Mouse (Mus musculus) CH12.LX (cell line): ENCODE measurements around the gene Ube2s. TPM values are rescaled to one million over a fixed set of nuclear protein-coding genes. Genes with fewer than 3 reads are reported as not detected.

Experiments
- DNase-seq: peaks from one replicate; pipeline ENCODE4 v3.0.0-alpha.2; 2013; ENCODE audit errors: extremely low read depth
- H3K27ac ChIP-seq: 2 replicates; pipeline ENCODE4 v1.5.1; 2012; ENCODE audit warnings: low read depth, mild to moderate bottlenecking, control low read depth, moderate library complexity; ENCODE audit not compliant: insufficient read depth
- H3K27me3 ChIP-seq: replicated peaks from 2 replicates; pipeline ENCODE3; 2012; ENCODE audit warnings: inconsistent platforms
- H3K36me3 ChIP-seq, 2 experiments: replicated peaks in 1 of 2; 2 replicates each; pipeline versions ENCODE3 to v1.6.1; 2012; ENCODE audit warnings: inconsistent platforms in 1 of 2, low read length in 1 of 2, mild to moderate bottlenecking in 1 of 2, mixed read lengths in 1 of 2, moderate library complexity in 1 of 2; ENCODE audit not compliant: control insufficient read depth in 1 of 2, insufficient read depth in 1 of 2
- H3K4me1 ChIP-seq, 2 experiments: 2 replicates each; pipeline ENCODE4 v1.6.1; 2012; ENCODE audit warnings: inconsistent platforms in 1 of 2, moderate library complexity in 1 of 2; ENCODE audit not compliant: insufficient read depth in 2 of 2, control insufficient read depth in 1 of 2
- H3K4me2 ChIP-seq: 2 replicates; pipeline ENCODE4 v1.6.1; 2012; ENCODE audit warnings: low read depth, mild to moderate bottlenecking, control low read depth; ENCODE audit not compliant: poor library complexity, insufficient read depth, severe bottlenecking
- H3K4me3 ChIP-seq, 3 experiments: fragments of 150-350 bp in 1 of 3; sonication (generic) in 1 of 3; replicated peaks in 1 of 3; 2 replicates each; pipeline versions ENCODE3 to v1.5.1; 2011 to 2012; ENCODE audit warnings: low read depth in 2 of 3, low read length in 2 of 3, mild to moderate bottlenecking in 2 of 3, moderate library complexity in 2 of 3, control low read depth in 1 of 3, improper control_type of control experiment in 1 of 3, inconsistent platforms in 1 of 3, mixed read lengths in 1 of 3; ENCODE audit not compliant: poor library complexity in 1 of 3
- H3K79me2 ChIP-seq: replicated peaks from 2 replicates; pipeline ENCODE4 v1.6.1; 2012; ENCODE audit warnings: mild to moderate bottlenecking, moderate library complexity; ENCODE audit not compliant: control insufficient read depth, poor library complexity, insufficient read depth, severe bottlenecking; ENCODE audit errors: extremely low read depth
- H3K9ac ChIP-seq: 2 replicates; pipeline ENCODE4 v1.6.1; 2012; ENCODE audit warnings: low read depth, mild to moderate bottlenecking, control low read depth, moderate library complexity; ENCODE audit not compliant: insufficient read depth
- H3K9me3 ChIP-seq: replicated peaks from 2 replicates; pipeline ENCODE3; 2012; ENCODE audit warnings: low read length, inconsistent platforms, mixed read lengths
- BHLHE40 ChIP-seq: IDR thresholded peaks from 2 replicates; pipeline ENCODE4 v1.6.1; 2011; ENCODE audit warnings: mild to moderate bottlenecking, low read depth, low read length, improper control_type of control experiment
- CHD2 ChIP-seq: IDR thresholded peaks from 2 replicates; pipeline ENCODE4 v1.6.1; 2011; ENCODE audit warnings: low read length, improper control_type of control experiment
- CTCF ChIP-seq, 2 experiments: IDR thresholded peaks in 1 of 2; conservative IDR thresholded peaks in 1 of 2; 2 replicates each; pipeline ENCODE4 v1.5.1; 2011 to 2012; ENCODE audit warnings: low read depth in 2 of 2, low read length in 2 of 2, improper control_type of control experiment in 1 of 2, inconsistent platforms in 1 of 2, mild to moderate bottlenecking in 1 of 2, moderate library complexity in 1 of 2
- E2F4 ChIP-seq: IDR thresholded peaks from 2 replicates; pipeline ENCODE4 v1.6.1; 2011; ENCODE audit warnings: low read depth, low read length, improper control_type of control experiment; ENCODE audit not compliant: insufficient replicate concordance
- ELF1 ChIP-seq: IDR thresholded peaks from 2 replicates; pipeline ENCODE4 v1.6.1; 2014; ENCODE audit warnings: low read depth, mild to moderate bottlenecking, inconsistent platforms, low read length, improper control_type of control experiment
- ETS1 ChIP-seq: conservative IDR thresholded peaks from 2 replicates; pipeline ENCODE4 v1.6.1; 2012; ENCODE audit warnings: low read depth, mild to moderate bottlenecking, inconsistent platforms, low read length, improper control_type of control experiment, moderate library complexity
- GABPA ChIP-seq: IDR thresholded peaks from 2 replicates; pipeline ENCODE4 v1.6.1; 2012; ENCODE audit warnings: low read depth, low read length, improper control_type of control experiment, inconsistent platforms; ENCODE audit not compliant: insufficient replicate concordance
- HCFC1 ChIP-seq: IDR thresholded peaks from 2 replicates; pipeline ENCODE4 v1.6.1; 2012; ENCODE audit warnings: low read depth, mild to moderate bottlenecking, inconsistent platforms, low read length, improper control_type of control experiment
- IRF4 ChIP-seq: IDR thresholded peaks from 2 replicates; pipeline ENCODE4 v1.6.1; 2014; ENCODE audit warnings: low read depth, mild to moderate bottlenecking, inconsistent platforms, low read length, improper control_type of control experiment
- JUN ChIP-seq: IDR thresholded peaks from 2 replicates; pipeline ENCODE4 v1.6.1; 2011; ENCODE audit warnings: low read depth, mild to moderate bottlenecking, low read length, improper control_type of control experiment, moderate library complexity; ENCODE audit not compliant: insufficient read depth
- JUND ChIP-seq: conservative IDR thresholded peaks from 2 replicates; pipeline ENCODE4 v1.6.1; 2011; ENCODE audit warnings: low read depth, low read length, improper control_type of control experiment
- MAFK ChIP-seq: IDR thresholded peaks from 2 replicates; pipeline ENCODE4 v1.6.1; 2011; ENCODE audit warnings: low read length, improper control_type of control experiment; ENCODE audit not compliant: insufficient replicate concordance
- MAZ ChIP-seq: IDR thresholded peaks from 2 replicates; pipeline ENCODE4 v1.6.1; 2012; ENCODE audit warnings: low read depth, mild to moderate bottlenecking, inconsistent platforms, low read length, improper control_type of control experiment, moderate library complexity
- MXI1 ChIP-seq: IDR thresholded peaks from 2 replicates; pipeline ENCODE4 v1.6.1; 2011; ENCODE audit warnings: mild to moderate bottlenecking, low read depth, low read length, improper control_type of control experiment
- MYC ChIP-seq: IDR thresholded peaks from 2 replicates; pipeline ENCODE4 v1.6.1; 2011; ENCODE audit warnings: low read depth, mild to moderate bottlenecking, improper control_type of control experiment, low read length
- NELFE ChIP-seq: IDR thresholded peaks from 2 replicates; pipeline ENCODE4 v1.6.1; 2011; ENCODE audit warnings: low read depth, low read length, improper control_type of control experiment
- PAX5 ChIP-seq: IDR thresholded peaks from 2 replicates; pipeline ENCODE4 v1.6.1; 2012; ENCODE audit warnings: low read length, inconsistent platforms, mixed read lengths
- POLR2A ChIP-seq: IDR thresholded peaks from 2 replicates; pipeline ENCODE4 v1.6.1; 2011; ENCODE audit warnings: low read depth, mild to moderate bottlenecking, improper control_type of control experiment, low read length
- RCOR1 ChIP-seq: conservative IDR thresholded peaks from 2 replicates; pipeline ENCODE4 v1.6.1; 2012; ENCODE audit warnings: low read depth, mild to moderate bottlenecking, inconsistent platforms, low read length, improper control_type of control experiment
- SIN3A ChIP-seq: IDR thresholded peaks from 2 replicates; pipeline ENCODE4 v1.6.1; 2012; ENCODE audit warnings: low read length, improper control_type of control experiment, inconsistent platforms
- TCF12 ChIP-seq: IDR thresholded peaks from 2 replicates; pipeline ENCODE4 v1.6.1; 2014; ENCODE audit warnings: low read depth, mild to moderate bottlenecking, inconsistent platforms, low read length, improper control_type of control experiment
- USF1 ChIP-seq: IDR thresholded peaks from 2 replicates; pipeline ENCODE4 v1.6.1; 2014; ENCODE audit warnings: low read depth, mild to moderate bottlenecking, inconsistent platforms, low read length, improper control_type of control experiment
- USF2 ChIP-seq: conservative IDR thresholded peaks from 2 replicates; pipeline ENCODE4 v1.6.1; 2011; ENCODE audit warnings: low read depth, low read length, improper control_type of control experiment
- ZC3H11A ChIP-seq: IDR thresholded peaks from 2 replicates; pipeline ENCODE4 v1.6.1; 2012; ENCODE audit warnings: low read depth, mild to moderate bottlenecking, inconsistent platforms, low read length, improper control_type of control experiment
- ZKSCAN1 ChIP-seq: IDR thresholded peaks from 2 replicates; pipeline ENCODE4 v1.6.1; 2012; ENCODE audit warnings: low read depth, inconsistent platforms, low read length, improper control_type of control experiment, borderline replicate concordance
- ZMIZ1 ChIP-seq: IDR thresholded peaks from 2 replicates; pipeline ENCODE4 v1.6.1; 2012; ENCODE audit warnings: low read depth, mild to moderate bottlenecking, inconsistent platforms, low read length, improper control_type of control experiment
- ZNF384 ChIP-seq: IDR thresholded peaks from 2 replicates; pipeline ENCODE4 v1.6.1; 2012; ENCODE audit warnings: low read depth, low read length, improper control_type of control experiment, inconsistent platforms
- dilution Hi-C: fragments of 300-500 bp; cut with MboI; formaldehyde crosslinking; loops from 2 replicates; pipeline ENCODE4 v1.14.3; 2020; ENCODE audit warnings: low sequenced_read_pairs; ENCODE audit not compliant: extremely low pct_unique_long_range_greater_than_20kb, extremely low pct_ligation_motif_present
- in situ Hi-C: fragments of 300-500 bp; cut with MboI; formaldehyde crosslinking; loops from 3 replicates; pipeline ENCODE4 v1.14.3; 2019; ENCODE audit warnings: low sequenced_read_pairs, low pct_ligation_motif_present, low pct_unique_long_range_greater_than_20kb, mixed read lengths
- polyA plus RNA-seq: library from polyadenylated mRNA; unstranded; fragments of >175 nt; gene quantifications from 2 replicates; pipeline ENCODE4 v1.2.1, GENCODE M21; 2012; ENCODE audit warnings: low read depth; ENCODE audit not compliant: insufficient read length
- total RNA-seq, 2 experiments: library from RNA; depleted of rRNA; stranded (reverse); fragments of 300-350 nt in 1 of 2; fragments of >200 nt in 1 of 2; gene quantifications; 2 replicates each; pipeline ENCODE4 v1.2.3; 2012 to 2014

Ube2s gene
- total and polyA plus RNA-seq, 3 experiments: 238 to 825 (median 392) TPM

GRCm38 (mm10) chr7:4751971-4752820, 60.2 kb downstream of the Ube2s start:
- Histone ChIP-seq H3K27me3 (no peaks in the 10 kb centered on the region), H3K79me2 (no peaks in the 10 kb centered on the region), H3K4me2 (no peak overlapping the region), H3K9ac (no peak overlapping the region), H3K36me3 (peaks cover 0 to 37% of the 10 kb centered on the region in 2 experiments), H3K4me3 (no peak overlapping the region), H3K27ac (no peak overlapping the region), H3K4me1 (0 out of 4 replicates have a peak, but pooled peaks cover 0 to 4% of the 10 kb centered on the region in 2 experiments), H3K9me3 (no peaks in the 10 kb centered on the region)
- TF ChIP-seq POLR2A: no peak
- no peak for TF ChIP-seq MXI1
- no peak for TF ChIP-seq MAZ
- TF ChIP-seq PAX5: no peak
- TF ChIP-seq CTCF (conservative IDR thresholded peaks at IDR 0.05 in 1 of 2, IDR thresholded peaks at IDR 0.05 in 1 of 2; ENCODE audit: low read depth in 2 of 2, low read length in 2 of 2): no peak
- no peak for TF ChIP-seq SIN3A
- TF ChIP-seq E2F4: no peak
- TF ChIP-seq JUND: no peak
- TF ChIP-seq ZMIZ1: no peak
- no peak for TF ChIP-seq JUN
- TF ChIP-seq ZNF384: no peak
- no peak for TF ChIP-seq TCF12
- TF ChIP-seq ELF1: no peak
- TF ChIP-seq ZC3H11A: no peak
- in situ Hi-C loops: no loop called here
- dilution Hi-C loops: no loop called here
- DNase-seq: no peak

DNA sequence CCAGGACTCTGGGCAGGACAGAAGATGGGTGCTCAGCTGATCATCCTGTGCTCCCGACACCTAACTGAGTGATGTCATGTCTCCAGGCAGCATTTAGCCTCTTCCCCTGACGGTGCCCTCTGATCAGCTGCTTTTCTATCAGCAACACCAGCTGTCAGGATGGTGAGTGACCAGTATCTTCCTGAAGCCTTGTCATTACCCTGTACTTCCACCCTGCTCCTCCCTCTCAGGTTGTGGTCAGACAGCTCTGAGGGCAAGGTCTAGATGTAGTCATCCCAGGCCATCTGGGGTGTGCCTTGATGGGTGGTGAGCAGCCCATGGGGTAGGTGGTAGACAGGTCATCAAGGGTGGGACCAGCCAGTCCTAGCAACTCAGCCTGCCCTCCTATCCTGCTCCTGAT, 63.2 kb downstream of the Ube2s start:
- H3K4me2 ChIP-seq: no peak overlapping the region
- no peak overlapping the region for H3K9ac ChIP-seq
- no peaks in the 10 kb centered on the region for H3K9me3 ChIP-seq
- in situ Hi-C loops: loop anchor here (5.0 kb wide), 1 partner anchor 33 kb away; the partner anchor contains the start of genes Il11 and Tmem190
- TF ChIP-seq NELFE (no peak), ETS1 (no peak), ZKSCAN1 (no peak), POLR2A (no peak), USF2 (no peak), RCOR1 (no peak), BHLHE40 (no peak), SIN3A (no peak), JUN (no peak), JUND (no peak), USF1 (no peak), CHD2 (no peak), GABPA (no peak), MAFK (no peak), IRF4 (no peak), HCFC1 (no peak), CTCF (conservative IDR thresholded peaks at IDR 0.05 in 1 of 2, IDR thresholded peaks at IDR 0.05 in 1 of 2; ENCODE audit: low read depth in 2 of 2, low read length in 2 of 2) (no peak), MYC (no peak), MXI1 (no peak)
- TF ChIP-seq, all 38 proteins: peak for 0
- H3K36me3 ChIP-seq: peaks cover 20 to 66% of the 10 kb centered on the region in 2 experiments
- H3K27me3 ChIP-seq: no peaks in the 10 kb centered on the region
- no peak overlapping the region for H3K27ac ChIP-seq
- no peak for DNase-seq
- 0 out of 4 replicates have a peak, but pooled peaks cover 0 to 4% of the 10 kb centered on the region in 2 experiments for H3K4me1 ChIP-seq
- dilution Hi-C loops: no loop called here
- H3K79me2 ChIP-seq: no peaks in the 10 kb centered on the region
- H3K4me3 ChIP-seq: no peak overlapping the region
